Mouse (Mus musculus) effector memory CD4-positive, alpha-beta T cell, adult 7 months (primary cell): ENCODE results near the gene Il9. TPM values are rescaled to one million over a fixed set of nuclear protein-coding genes. Genes with fewer than 3 reads are reported as not detected.

Experiments
- polyA plus RNA-seq: library from polyadenylated mRNA; unstranded; fragments of 100-300 nt; shearing (Covaris generic); gene quantifications from one replicate; pipeline ENCODE4 v1.2.1, GENCODE M21; 2017

Gene Il9
- not detected for polyA plus RNA-seq

GRCm38 (mm10) chr13:56482146-56482545, at the start of gene Il9:
Gene Il9 (minus strand): TSS chr13:56482246.

GRCm38 (mm10) chr13:56522081-56522820, 40.2 kb upstream of the Il9 start, which contains the start of gene Fbxl21:
Gene Fbxl21 (plus strand): TSS chr13:56522472.

GRCm38 (mm10) chr13:56438211-56439075, 43.6 kb downstream of the Il9 start, which contains the start of gene Slc25a48:
Gene Slc25a48 (plus strand): TSS chr13:56438355.

Other genes with a start within 250 kb of the Il9 start
- not detected for gene Neurog1, start 230.1 kb downstream of the Il9 start, polyA plus RNA-seq
- gene Cxcl14, start 185.7 kb downstream of the Il9 start, polyA plus RNA-seq = not detected
- gene Gm3045, start 55.7 kb downstream of the Il9 start, polyA plus RNA-seq = not detected
- gene Slc25a48, start 43.9 kb downstream of the Il9 start, polyA plus RNA-seq = not detected
- gene Fbxl21, start 40.2 kb upstream of the Il9 start, polyA plus RNA-seq = 2.4 TPM
- not detected for gene Lect2, start 66.3 kb upstream of the Il9 start, polyA plus RNA-seq
- gene Tgfbi, start 127.3 kb upstream of the Il9 start, polyA plus RNA-seq = not detected
- gene Smad5, start 220.8 kb upstream of the Il9 start, polyA plus RNA-seq = 47.1 TPM